Mouse (Mus musculus) embryonic fibroblast, embryonic 13.5 days (primary cell): ENCODE data around the gene Tec.

Source experiments
- CTCF ChIP-seq: IDR thresholded peaks from 2 replicates; pipeline ENCODE4 v1.5.1; 2011; ENCODE audit warnings: mild to moderate bottlenecking, control low read depth, low read length, moderate library complexity, borderline replicate concordance; ENCODE audit not compliant: insufficient read depth
- POLR2A ChIP-seq: IDR thresholded peaks from 2 replicates; pipeline ENCODE4 v1.6.1; 2011; ENCODE audit warnings: low read depth, mild to moderate bottlenecking, control low read depth, low read length, moderate library complexity

DNA sequence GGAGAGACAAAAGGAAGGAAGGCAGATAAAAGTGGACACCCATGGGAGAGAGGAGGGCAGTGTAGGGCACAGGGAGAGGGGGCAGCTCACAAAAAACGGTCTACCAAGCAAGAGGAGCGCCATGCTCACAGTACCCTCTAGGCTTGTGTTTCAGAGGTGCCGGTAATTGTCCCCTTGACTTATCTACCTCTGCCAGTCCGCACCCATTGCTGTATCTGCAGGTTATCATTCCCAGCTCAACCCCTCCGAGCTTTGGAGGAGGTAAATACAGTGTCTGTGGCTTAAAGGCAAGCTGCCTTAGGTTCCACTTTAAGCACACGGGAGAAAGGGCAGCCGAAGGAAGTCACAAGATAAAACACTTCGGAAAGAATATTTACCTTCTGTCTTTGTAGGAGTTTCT, 31.0 kb upstream of the Tec start:
- no peak for TF ChIP-seq CTCF
- no peak for TF ChIP-seq POLR2A
